Comparison of ENCODE assay signal across 9 mouse cellular contexts in the genomic region with DNA sequence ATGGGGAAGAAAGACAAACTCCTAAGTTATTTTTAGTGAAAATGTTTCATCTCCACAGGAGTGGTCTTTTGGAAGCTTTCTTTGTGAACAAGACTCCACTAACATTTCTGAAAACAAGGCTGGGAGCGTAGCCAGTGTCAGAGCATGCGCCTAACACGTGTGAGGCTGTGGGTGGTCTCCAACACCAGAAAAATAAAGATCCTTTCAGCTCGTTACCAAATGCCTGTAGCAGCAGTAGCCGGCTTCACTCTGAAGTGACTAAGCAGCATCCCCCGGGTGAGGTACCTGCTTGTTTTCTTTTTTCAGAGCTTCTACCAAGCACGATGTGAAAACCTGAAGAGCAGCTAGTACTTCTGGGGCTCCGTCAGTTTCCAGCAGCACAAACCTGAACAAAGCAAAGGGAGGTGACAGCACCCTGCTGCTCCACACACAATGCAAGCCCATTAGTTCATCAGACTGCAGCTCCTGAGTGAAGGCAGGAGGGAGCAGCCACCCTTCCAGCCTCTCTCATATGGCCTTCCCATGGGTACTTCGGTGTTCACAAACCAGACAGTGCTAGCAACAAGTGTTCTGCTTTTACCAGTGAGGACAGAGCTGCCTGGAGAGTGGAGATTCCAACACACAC.
DNase-seq lines count a peak whose midpoint lies in the region; ATAC-seq and TF ChIP-seq lines count a peak whose summit lies in the region.
"Had no signal": no experiment of that assay in that cellular context is flagged by ENCODE, and none has a peak within 500 bp of the region (broad histone marks: within the 10 kb centered on the region; RNA-seq: fewer than 3 reads in every experiment).

No protein-coding gene starts in this region.

- no peaks in the 10 kb centered on the region for H3K9me3 ChIP-seq in heart, embryonic 10.5 days
- no peaks in the 10 kb centered on the region for H3K9me3 ChIP-seq in intestine, embryonic 14.5 days (ENCODE audit: control insufficient read depth, low read length)
- H3K9me3 ChIP-seq: liver, embryonic 15.5 days had no signal

- TF ChIP-seq EP300 in heart, adult 2 months (IDR thresholded peaks at IDR 0.05; ENCODE audit: insufficient read depth, low read depth, low read length) = no peak

- H3K79me2 ChIP-seq in heart, adult 2 months (replicated peaks; ENCODE audit: control insufficient read depth, insufficient read depth, low read length) = no peaks in the 10 kb centered on the region

- 0 out of 2 replicates have a peak overlapping the region, but pooled peaks have one; percentile 37 for H3K27ac ChIP-seq in heart, embryonic 10.5 days
- no peak overlapping the region for H3K27ac ChIP-seq in heart, adult 2 months
- peak overlapping the region; percentile 54; the same call in 1 of the 2 replicates for H3K27ac ChIP-seq in intestine, embryonic 14.5 days (ENCODE audit: low read depth)
- H3K27ac ChIP-seq in thymus, adult 2 months (ENCODE audit: control insufficient read depth, insufficient read depth, low read length) = no peak overlapping the region; the same call in 1 of the 2 replicates
- H3K27ac ChIP-seq: liver, embryonic 15.5 days had no signal

- ATAC-seq in intestine, embryonic 14.5 days (replicated peaks; ENCODE audit: low FRiP score, low TSS enrichment, low read depth) = no peak
- no peak for ATAC-seq in erythroblast, adult 5-6 weeks (replicated peaks; ENCODE audit: low FRiP score, poor library complexity, severe bottlenecking)

- H3K4me1 ChIP-seq in heart, embryonic 10.5 days = peaks cover 9% of the 10 kb centered on the region
- peaks cover 5% of the 10 kb centered on the region for H3K4me1 ChIP-seq in heart, adult 2 months (ENCODE audit: control insufficient read depth, insufficient read depth, low read length)
- H3K4me1 ChIP-seq in intestine, embryonic 14.5 days (replicated peaks; ENCODE audit: control insufficient read depth, insufficient read depth, low read length) = peaks cover 12% of the 10 kb centered on the region; the same call in 1 of the 2 replicates
- peaks cover 1% of the 10 kb centered on the region for H3K4me1 ChIP-seq in thymus, adult 2 months (replicated peaks; ENCODE audit: control insufficient read depth, insufficient read depth, low read length)

- no peak overlapping the region for H3K4me3 ChIP-seq in heart, embryonic 10.5 days
- no peak overlapping the region for H3K4me3 ChIP-seq in heart, adult 2 months
- H3K4me3 ChIP-seq in intestine, embryonic 14.5 days (ENCODE audit: low read depth, low read length) = no peak overlapping the region
- no peak overlapping the region for H3K4me3 ChIP-seq in thymus, adult 2 months (ENCODE audit: control insufficient read depth, insufficient read depth, low read length)
- H3K4me3 ChIP-seq: liver, embryonic 15.5 days had no signal

- no peak overlapping the region for H3K9ac ChIP-seq in heart, adult 2 months (ENCODE audit: low read depth, low read length)
- H3K9ac ChIP-seq in intestine, embryonic 14.5 days (ENCODE audit: low read length) = no peak overlapping the region
- H3K9ac ChIP-seq: liver, embryonic 15.5 days had no signal

- TF ChIP-seq CTCF in heart, adult 2 months (IDR thresholded peaks at IDR 0.05) = no peak
- no peak for TF ChIP-seq CTCF in thymus, adult 2 months (IDR thresholded peaks at IDR 0.05; ENCODE audit: borderline replicate concordance, control insufficient read depth, extremely low read depth, insufficient read depth, low read length, poor library complexity)

- H3K36me3 ChIP-seq in heart, embryonic 10.5 days = 0 out of 2 replicates have a peak, but pooled peaks cover 2% of the 10 kb centered on the region
- H3K36me3 ChIP-seq in heart, adult 2 months (ENCODE audit: control insufficient read depth, insufficient read depth, low read length) = peaks cover 4% of the 10 kb centered on the region; the same call in 1 of the 2 replicates
- no peaks in the 10 kb centered on the region for H3K36me3 ChIP-seq in intestine, embryonic 14.5 days (ENCODE audit: control insufficient read depth, insufficient read depth, low read length)
- no peaks in the 10 kb centered on the region for H3K36me3 ChIP-seq in thymus, adult 2 months (ENCODE audit: control insufficient read depth, insufficient read depth, low read length)
- H3K36me3 ChIP-seq: liver, embryonic 15.5 days had no signal

- no peak for TF ChIP-seq POLR2A in heart, adult 2 months (IDR thresholded peaks at IDR 0.05; ENCODE audit: insufficient read depth, low read depth, low read length)
- no peak for TF ChIP-seq POLR2A in thymus, adult 2 months (IDR thresholded peaks at IDR 0.05; ENCODE audit: control insufficient read depth, extremely low read depth, insufficient read depth, low read length, poor library complexity)

- intact Hi-C loops in heart, adult 2 months (cut with DNase I) = loop anchor here (5.0 kb wide), 2 partner anchors 93 to 193 kb away; no protein-coding TSS in a partner anchor

- 44% methylated on average over 9 of the region's 9 CpGs for WGBS in heart, embryonic 10.5 days
- 72% methylated on average over 9 of the region's 9 CpGs for WGBS in heart, adult 2 months
- WGBS in intestine, embryonic 14.5 days = 49% methylated on average over 9 of the region's 9 CpGs
- WGBS in thymus, adult 2 months = 94% methylated on average over 9 of the region's 9 CpGs

- no peak for DNase-seq in heart, embryonic 10.5 days (ENCODE audit: low spot score)
- no peak for DNase-seq in heart, adult 2 months
- peak; percentile 33 for DNase-seq in embryo, embryonic 9.5 days (ENCODE audit: extremely low spot score)
- DNase-seq in intestine, embryonic 14.5 days (ENCODE audit: low spot score) = no peak
- DNase-seq in retina, postnatal 1 day = peak; percentile 55
- DNase-seq in thymus, adult 2 months = no peak
- DNase-seq in cerebellum, adult 18-20 months = no peak

- H3K27me3 ChIP-seq in heart, embryonic 10.5 days (ENCODE audit: insufficient read depth, poor library complexity, severe bottlenecking) = no peaks in the 10 kb centered on the region
- no peaks in the 10 kb centered on the region for H3K27me3 ChIP-seq in heart, adult 2 months (ENCODE audit: control insufficient read depth, insufficient read depth, low read length)
- no peaks in the 10 kb centered on the region for H3K27me3 ChIP-seq in intestine, embryonic 14.5 days (replicated peaks; ENCODE audit: control insufficient read depth, insufficient read depth, low read length)
- H3K27me3 ChIP-seq in thymus, adult 2 months (ENCODE audit: control insufficient read depth, insufficient read depth, low read length) = no peaks in the 10 kb centered on the region
- H3K27me3 ChIP-seq: liver, embryonic 15.5 days had no signal

- no peak overlapping the region for H3K4me2 ChIP-seq in intestine, embryonic 14.5 days (ENCODE audit: low read length)
- H3K4me2 ChIP-seq: liver, embryonic 15.5 days had no signal

Comparison
In these comparisons a context has a peak if more than half of its experiments do, and no peak if none do; other contexts are left out.
1. H3K27ac ChIP-seq: peak in heart, embryonic 10.5 days (single experiment) and intestine, embryonic 14.5 days (single experiment); none in heart, adult 2 months (single experiment) and thymus, adult 2 months (single experiment).
2. DNase-seq: peak in embryo, embryonic 9.5 days (single experiment) and retina, postnatal 1 day (single experiment); none in heart, embryonic 10.5 days (single experiment), heart, adult 2 months (0 of 2), intestine, embryonic 14.5 days (single experiment), thymus, adult 2 months (single experiment) and cerebellum, adult 18-20 months (0 of 2).